Mouse (Mus musculus): Measurements from ENCODE around the gene Optn.

DNA sequence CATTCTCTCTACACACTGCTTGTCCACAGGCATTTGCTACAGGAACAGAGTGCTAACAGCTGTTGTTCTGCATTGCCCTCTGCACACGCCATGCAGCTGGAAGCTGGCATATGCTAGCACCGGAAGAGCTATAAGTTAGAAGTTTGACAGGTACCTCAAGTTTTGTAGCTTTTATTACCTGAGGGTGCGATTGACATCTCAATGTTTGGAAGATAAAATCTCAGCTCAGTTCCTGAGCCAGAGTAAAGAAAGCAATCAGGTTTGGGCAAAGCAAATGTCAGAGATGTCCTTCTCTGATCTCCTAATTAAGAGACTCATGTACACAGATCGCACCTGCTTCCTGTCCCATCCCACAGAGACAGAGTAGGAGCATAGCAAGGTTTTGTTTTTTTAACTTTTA, 77.1 kb downstream of the Optn start:
- TF ChIP-seq CTCF (IDR thresholded peaks at IDR 0.05; ENCODE audit: low read depth, low read length) (no peak), POLR2A (IDR thresholded peaks at IDR 0.05; ENCODE audit: extremely low read depth, insufficient read depth, low read length) (no peak)
